Mouse (Mus musculus) testis, adult 2 months (tissue): ENCODE data around the gene Pcca. TPM values are rescaled to one million over a fixed set of nuclear protein-coding genes. Genes with fewer than 3 reads are reported as not detected.
A peak's percentile ranks its signal among the peaks of the same experiment; 100 is the strongest.

Experiments used
- H3K27ac ChIP-seq: fragments of 200-500 bp; 2 replicates; pipeline ENCODE4 v1.5.1; 2012; ENCODE audit warnings: low read depth, low read length; ENCODE audit not compliant: control insufficient read depth, insufficient read depth
- H3K27me3 ChIP-seq: fragments of 200-500 bp; 2 replicates; pipeline ENCODE4 v1.6.1; 2012; ENCODE audit warnings: mild to moderate bottlenecking, low read length, moderate library complexity; ENCODE audit not compliant: control insufficient read depth, insufficient read depth
- H3K36me3 ChIP-seq: fragments of 200-500 bp; 2 replicates; pipeline ENCODE4 v1.6.1; 2012; ENCODE audit warnings: mild to moderate bottlenecking, low read length; ENCODE audit not compliant: control insufficient read depth, insufficient read depth
- H3K4me1 ChIP-seq: fragments of 200-500 bp; 2 replicates; pipeline ENCODE4 v1.6.1; 2012; ENCODE audit warnings: low read length; ENCODE audit not compliant: control insufficient read depth, insufficient read depth
- H3K4me3 ChIP-seq: fragments of 200-500 bp; 2 replicates; pipeline ENCODE4 v1.5.1; 2012; ENCODE audit warnings: low read depth, mild to moderate bottlenecking, low read length, moderate library complexity, mixed read lengths; ENCODE audit not compliant: control insufficient read depth
- CTCF ChIP-seq: fragments of 200-500 bp; IDR thresholded peaks from 2 replicates; pipeline ENCODE4 v1.5.1; 2012; ENCODE audit warnings: low read depth, mild to moderate bottlenecking, inconsistent platforms, low read length, moderate library complexity; ENCODE audit not compliant: control insufficient read depth, insufficient read depth, insufficient replicate concordance
- POLR2A ChIP-seq: fragments of 200-500 bp; IDR thresholded peaks from 2 replicates; pipeline ENCODE4 v1.6.1; 2012; ENCODE audit warnings: low read depth, mild to moderate bottlenecking, inconsistent platforms, low read length, moderate library complexity; ENCODE audit not compliant: control insufficient read depth
- polyA plus RNA-seq: library from polyadenylated mRNA; depleted of rRNA; stranded (reverse); fragments of >200 nt; gene quantifications from 2 replicates; pipeline ENCODE4 v1.2.3, GENCODE M21; 2012; rRNA removed

The Pcca gene
- polyA plus RNA-seq, 1 experiment: 47.4 TPM

- no peak for TF ChIP-seq POLR2A
- TF ChIP-seq CTCF: no peak
- no peaks in the 10 kb centered on the region for H3K27me3 ChIP-seq
- no peaks in the 10 kb centered on the region for H3K36me3 ChIP-seq
- peak within 1 kb of the TSS; percentile 89 for H3K4me3 ChIP-seq
- peak within 1 kb of the TSS; percentile 75 for H3K27ac ChIP-seq
- no peaks in the 10 kb centered on the region for H3K4me1 ChIP-seq
Observed at GRCm38 (mm10) chr14:122913657-122914056, 379.5 kb downstream of the Pcca start, which contains the start of gene Ggact. Ggact (minus strand) TSS chr14:122913757.

- no peak for TF ChIP-seq CTCF
- TF ChIP-seq POLR2A: no peak
Observed at GRCm38 (mm10) chr14:122917676-122918075, 383.6 kb downstream of the Pcca start.

DNA sequence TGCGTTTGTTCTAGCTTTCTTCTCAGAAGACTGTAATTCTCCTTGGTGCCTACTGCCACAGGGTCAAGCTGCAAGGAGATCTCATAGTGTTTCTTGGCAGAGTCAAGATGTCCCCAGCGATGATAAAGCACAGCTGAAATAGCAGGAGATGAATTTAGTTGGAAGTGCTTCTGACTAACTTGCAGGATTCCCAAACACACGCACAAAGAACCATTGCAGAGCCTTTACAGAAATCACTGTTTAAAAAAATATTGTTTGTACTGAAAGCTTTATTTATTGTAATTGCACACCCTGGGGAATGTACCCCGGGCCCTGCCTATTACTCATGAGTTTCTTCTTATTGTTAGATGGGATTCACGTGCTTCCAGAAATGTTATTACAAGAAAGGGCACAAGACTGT lies 385.9 kb downstream of the Pcca start:
- Histone ChIP-seq H3K27me3 (no peaks in the 10 kb centered on the region), H3K27ac (no peak overlapping the region), H3K36me3 (no peaks in the 10 kb centered on the region), H3K4me3 (no peak overlapping the region), H3K4me1 (no peaks in the 10 kb centered on the region)
- TF ChIP-seq POLR2A (no peak), CTCF (no peak)

More at GRCm38 (mm10) chr14:122917676-122918075, 383.6 kb downstream of the Pcca start:
- H3K27ac ChIP-seq: no peak overlapping the region
- no peaks in the 10 kb centered on the region for H3K27me3 ChIP-seq
- no peaks in the 10 kb centered on the region for H3K36me3 ChIP-seq
- H3K4me1 ChIP-seq: no peaks in the 10 kb centered on the region
- H3K4me3 ChIP-seq: no peak overlapping the region

DNA sequence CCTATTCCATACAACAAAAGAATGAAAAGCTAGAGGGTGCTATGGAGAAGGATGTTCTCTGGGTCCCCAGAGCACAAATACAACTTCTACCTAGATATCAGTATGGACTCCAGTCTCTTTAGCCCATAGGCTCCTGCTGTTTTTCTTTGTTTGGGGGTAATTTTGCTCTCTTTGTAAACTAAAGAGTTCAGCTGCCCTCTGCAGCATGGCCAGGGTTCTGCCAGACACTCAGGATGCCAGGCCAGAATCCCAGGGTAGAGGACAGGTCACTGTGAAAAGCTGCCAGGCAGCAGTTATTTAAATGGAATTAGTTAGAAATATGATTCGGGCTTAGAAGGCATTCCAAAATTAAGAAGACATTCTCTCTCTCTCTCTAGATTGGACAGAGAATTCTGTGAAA lies 402.3 kb downstream of the Pcca start:
- no peak overlapping the region for H3K4me3 ChIP-seq
- no peaks in the 10 kb centered on the region for H3K4me1 ChIP-seq
- H3K27me3 ChIP-seq: no peaks in the 10 kb centered on the region
- H3K27ac ChIP-seq: no peak overlapping the region
- no peak for TF ChIP-seq CTCF
- TF ChIP-seq POLR2A: no peak
- H3K36me3 ChIP-seq: no peaks in the 10 kb centered on the region

Other genes with a start within 250 kb of the Pcca start
- gene Gm5089, start 83.2 kb upstream of the Pcca start, polyA plus RNA-seq: not detected in 2 replicates
- 24.9 and 27.7 TPM in 2 replicates for gene Zic5, start 68.6 kb upstream of the Pcca start, polyA plus RNA-seq
- 0.05 TPM in 1 of 2 replicates, not detected in the other for gene Zic2, start 58.9 kb upstream of the Pcca start, polyA plus RNA-seq
- not detected in 2 replicates for gene Gm10837, start 43.7 kb upstream of the Pcca start, polyA plus RNA-seq